Mouse (Mus musculus) lung, postnatal 0 days (tissue): ENCODE data around the gene Gm26620. TPM values are rescaled to one million over a fixed set of nuclear protein-coding genes. Genes with fewer than 3 reads are reported as not detected.

Experiments
- ATAC-seq: fragments of 200-750 bp; cut with Nextera tagmentation; 2 replicates; pipeline ENCODE4 v1.8.0; 2017; ENCODE audit warnings: moderate library complexity
- DNase-seq: peaks from one replicate; pipeline ENCODE4 v3.0.0-alpha.2; 2016; ENCODE audit warnings: low spot score
- H3K27ac ChIP-seq: fragments of 300-500 bp; sonication (generic); 2 replicates; pipeline ENCODE4 v1.5.1; 2014; ENCODE audit warnings: antibody characterized with exemption, mild to moderate bottlenecking, low read length, mixed read lengths
- H3K27me3 ChIP-seq: fragments of 300-500 bp; sonication (generic); replicated peaks from 2 replicates; pipeline ENCODE4 v1.6.1; 2014; ENCODE audit warnings: low read length, mixed read lengths; ENCODE audit not compliant: insufficient read depth
- H3K36me3 ChIP-seq: fragments of 300-500 bp; sonication (generic); 2 replicates; pipeline ENCODE4 v1.6.1; 2014; ENCODE audit warnings: low read length, mixed read lengths; ENCODE audit not compliant: insufficient read depth
- H3K4me1 ChIP-seq: fragments of 300-500 bp; sonication (generic); 2 replicates; pipeline ENCODE4 v1.6.1; 2014; ENCODE audit warnings: antibody characterized with exemption, low read depth, low read length, mixed read lengths; ENCODE audit not compliant: insufficient read depth
- H3K4me2 ChIP-seq: fragments of 300-500 bp; sonication (generic); replicated peaks from 2 replicates; pipeline ENCODE4 v1.6.1; 2014; ENCODE audit warnings: low read depth, mild to moderate bottlenecking, low read length, moderate library complexity, mixed read lengths
- H3K4me3 ChIP-seq: fragments of 300-500 bp; sonication (generic); 2 replicates; pipeline ENCODE4 v1.5.1; 2014; ENCODE audit warnings: low read depth, low read length
- H3K9ac ChIP-seq: fragments of 300-500 bp; sonication (generic); replicated peaks from 2 replicates; pipeline ENCODE4 v1.6.1; 2014; ENCODE audit warnings: low read depth, mild to moderate bottlenecking
- H3K9me3 ChIP-seq: fragments of 300-500 bp; sonication (generic); 2 replicates; pipeline ENCODE4 v1.6.1; 2016; ENCODE audit warnings: low read length, mixed read lengths
- CTCF ChIP-seq: IDR thresholded peaks from 2 replicates; pipeline ENCODE4 v1.5.1; 2016; ENCODE audit warnings: antibody characterized with exemption, mild to moderate bottlenecking
- EP300 ChIP-seq: IDR thresholded peaks from 2 replicates; pipeline ENCODE4 v1.6.1; 2016; ENCODE audit warnings: antibody characterized with exemption, mild to moderate bottlenecking, control low read depth
- WGBS: fragments of 180-500 bp; shearing (Covaris S2); extraction: QIAGEN DNeasy Blood & Tissue Kit; methylation state at CpG from one replicate; pipeline ENCODE4 v1.1.7; 2014; 5-methylcytosine and 5-hydroxymethylcytosine counted together
- polyA plus RNA-seq: library from polyadenylated mRNA; unstranded; fragments of >200 nt; fragmentation: Nextera tagmentation; extraction: Ambion mirVana; gene quantifications from 2 replicates; pipeline ENCODE4 v1.2.1, GENCODE M21; 2015

Gm26620 gene
- polyA plus RNA-seq: 0.46 and 0.79 TPM in 2 replicates

- Histone ChIP-seq H3K27me3 (no peaks in the 10 kb centered on the region), H3K9ac (peak within 1 kb of the TSS; percentile 79), H3K9me3 (no peaks in the 10 kb centered on the region), H3K27ac (peak within 1 kb of the TSS; percentile 55; the same call in 1 of the 2 replicates), H3K4me1 (peaks cover 3% of the 10 kb centered on the region; the same call in 1 of the 2 replicates), H3K4me3 (peak within 1 kb of the TSS; percentile 86), H3K4me2 (peak within 1 kb of the TSS; percentile 76), H3K36me3 (no peaks in the 10 kb centered on the region)
- under 1% methylated on average over 35 of the region's 46 CpGs for WGBS
- DNase-seq: peak; percentile 94
- TF ChIP-seq CTCF: peak; percentile 89
- TF ChIP-seq EP300: no peak
- peak; percentile 97 for ATAC-seq
These were observed at the start of gene Gm26620, which contains the start of gene Dusp12 for GRCm38 (mm10) chr1:170884978-170885561. Gene Gm26620 (plus strand): TSS chr1:170885065. Gene Dusp12 (minus strand): TSS chr1:170885540.

- DNase-seq (peak; percentile 79), ATAC-seq (no peak)
- Histone ChIP-seq H3K27ac (no peak overlapping the region), H3K4me3 (no peak overlapping the region), H3K27me3 (no peaks in the 10 kb centered on the region), H3K4me2 (no peak overlapping the region), H3K9me3 (no peaks in the 10 kb centered on the region), H3K36me3 (no peaks in the 10 kb centered on the region; the same call in 1 of the 2 replicates), H3K4me1 (no peaks in the 10 kb centered on the region), H3K9ac (no peak overlapping the region)
- TF ChIP-seq EP300 (no peak), CTCF (peak; percentile 68)
These were observed 45.2 kb upstream of the Gm26620 start for GRCm38 (mm10) chr1:170839685-170840084.

- H3K9me3 ChIP-seq: no peaks in the 10 kb centered on the region
- H3K27ac ChIP-seq: no peak overlapping the region
- peak; percentile 83 for TF ChIP-seq CTCF
- TF ChIP-seq EP300: no peak
- no peaks in the 10 kb centered on the region for H3K4me1 ChIP-seq
- H3K36me3 ChIP-seq: 0 out of 2 replicates have a peak, but pooled peaks cover 4% of the 10 kb centered on the region
- WGBS: 58% methylated on average over 8 of the region's 8 CpGs
- H3K4me2 ChIP-seq: no peak overlapping the region
- no peak overlapping the region for H3K9ac ChIP-seq
- DNase-seq (peak; percentile 48), ATAC-seq (no peak; the same call in 1 of the 2 replicates)
- H3K27me3 ChIP-seq: no peaks in the 10 kb centered on the region
- H3K4me3 ChIP-seq: no peak overlapping the region
These were observed 40.5 kb upstream of the Gm26620 start for GRCm38 (mm10) chr1:170844380-170844779.

- H3K27ac ChIP-seq: no peak overlapping the region
- no peak for DNase-seq
- 0 out of 2 replicates have a peak, but pooled peaks cover 4% of the 10 kb centered on the region for H3K36me3 ChIP-seq
- no peaks in the 10 kb centered on the region for H3K4me1 ChIP-seq
- no peak overlapping the region for H3K9ac ChIP-seq
- no peak for ATAC-seq
- 46% methylated on average over 10 of the region's 10 CpGs for WGBS
- no peak for TF ChIP-seq CTCF
- no peak for TF ChIP-seq EP300
- H3K9me3 ChIP-seq: no peaks in the 10 kb centered on the region
- no peak overlapping the region for H3K4me3 ChIP-seq
- H3K4me2 ChIP-seq: no peak overlapping the region
- H3K27me3 ChIP-seq: no peaks in the 10 kb centered on the region
These were observed 39.2 kb upstream of the Gm26620 start for GRCm38 (mm10) chr1:170845448-170846307.

- Histone ChIP-seq H3K4me2 (no peak overlapping the region), H3K36me3 (0 out of 2 replicates have a peak, but pooled peaks cover 11% of the 10 kb centered on the region), H3K27ac (no peak overlapping the region), H3K9ac (no peak overlapping the region), H3K27me3 (no peaks in the 10 kb centered on the region), H3K9me3 (no peaks in the 10 kb centered on the region), H3K4me1 (no peaks in the 10 kb centered on the region), H3K4me3 (no peak overlapping the region)
- 90% methylated on average over 2 of the region's 2 CpGs for WGBS
- no peak for TF ChIP-seq CTCF
- no peak for TF ChIP-seq EP300
- ATAC-seq (no peak), DNase-seq (no peak)
These were observed 34.9 kb upstream of the Gm26620 start for GRCm38 (mm10) chr1:170850007-170850406.
